Mouse (Mus musculus): ENCODE measurements around the gene Ms4a3.

DNA sequence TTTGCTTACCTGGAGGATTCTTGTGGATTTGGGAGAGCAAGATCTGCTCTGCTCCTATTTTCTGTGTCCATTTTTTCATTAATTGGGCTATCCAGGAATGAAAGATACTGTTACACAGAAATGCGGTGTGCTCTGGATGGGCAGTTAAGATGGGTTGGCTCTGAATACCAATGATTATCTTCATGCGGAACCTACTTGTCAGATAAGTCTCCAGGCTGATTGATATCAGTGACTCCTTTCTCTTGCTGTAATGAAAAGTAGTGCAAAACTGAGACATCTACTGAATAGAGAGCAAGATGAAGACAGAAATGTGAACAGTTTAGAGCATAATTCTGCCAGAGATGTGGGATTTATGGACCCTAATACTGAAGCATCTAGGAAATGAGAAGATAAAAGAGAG is 17.1 kb downstream of the Ms4a3 start, which contains the start of gene Ms4a2:
- TF ChIP-seq CTCF (IDR thresholded peaks at IDR 0.05; ENCODE audit: control insufficient read depth, insufficient read depth, insufficient replicate concordance, low read depth, low read length), result no peak
- no peak for TF ChIP-seq POLR2A (IDR thresholded peaks at IDR 0.05; ENCODE audit: control insufficient read depth, low read depth, low read length)

Measured in testis, adult 2 months (tissue).